Mouse (Mus musculus): ENCODE results near the gene Mt4.

DNA sequence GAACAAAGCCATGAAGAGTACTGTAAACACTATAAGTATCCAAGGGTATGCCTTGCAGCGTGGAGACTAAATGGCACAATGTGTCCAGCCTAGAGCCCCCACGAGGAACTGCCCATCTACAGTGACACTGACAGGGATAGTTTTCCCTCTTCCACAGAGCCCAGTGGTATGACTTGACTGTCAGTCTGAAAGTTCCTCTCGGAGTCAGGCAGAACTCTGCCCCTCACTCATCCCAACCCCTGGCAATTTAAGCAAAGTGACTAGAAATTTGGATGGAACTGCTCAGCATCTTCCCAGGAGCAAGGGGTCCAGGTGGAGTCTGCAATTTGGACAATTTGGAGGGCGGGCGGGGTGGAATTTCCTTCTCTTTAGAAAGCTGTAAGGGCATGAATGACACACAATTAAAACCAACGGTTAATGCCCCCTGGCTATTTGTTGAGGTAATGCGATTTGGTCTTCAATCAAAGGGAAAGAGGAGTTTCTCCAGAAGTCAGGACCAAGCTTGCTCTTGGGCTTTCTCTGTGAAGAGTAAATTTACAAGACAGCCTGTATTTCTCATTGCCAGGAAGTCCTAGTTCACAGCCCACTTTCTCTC lies 37.7 kb downstream of the Mt4 start:
- TF ChIP-seq CTCF (IDR thresholded peaks at IDR 0.05; ENCODE audit: control insufficient read depth, insufficient read depth, insufficient replicate concordance, low read depth, low read length) (no peak), POLR2A (IDR thresholded peaks at IDR 0.05; ENCODE audit: control insufficient read depth, low read depth, low read length) (no peak)

Measured in testis, adult 2 months (tissue).